Mouse (Mus musculus): ENCODE data around the gene Gsg1.

The Gsg1 gene

GRCm38 (mm10) chr6:135261124-135261523 lies 7.0 kb upstream of the Gsg1 start:
- no peak for DNase-seq (ENCODE audit: low spot score in 2 of 2)

GRCm38 (mm10) chr6:135260435-135260834 lies 6.3 kb upstream of the Gsg1 start:
- no peak for DNase-seq (ENCODE audit: low spot score in 2 of 2)

GRCm38 (mm10) chr6:135252728-135253077 lies 1.4 kb downstream of the Gsg1 start:
- DNase-seq (ENCODE audit: low spot score in 2 of 2), result peak; percentile 87 to 88

GRCm38 (mm10) chr6:135251849-135252727 lies 2.1 kb downstream of the Gsg1 start:
- peak in 1 of 2 experiments; percentile 11 for DNase-seq (ENCODE audit: low spot score in 2 of 2)

- no peak for DNase-seq (ENCODE audit: low spot score in 2 of 2)
These were observed 3.0 kb downstream of the Gsg1 start for GRCm38 (mm10) chr6:135250926-135251699.

GRCm38 (mm10) chr6:135249846-135250531 lies 4.2 kb downstream of the Gsg1 start:
- peak; percentile 74 to 81 for DNase-seq (ENCODE audit: low spot score in 2 of 2)

GRCm38 (mm10) chr6:135247861-135248260 lies 6.3 kb downstream of the Gsg1 start:
- no peak for DNase-seq (ENCODE audit: low spot score in 2 of 2)

- DNase-seq (ENCODE audit: low spot score in 2 of 2), result no peak
These were observed 8.6 kb downstream of the Gsg1 start for GRCm38 (mm10) chr6:135245586-135245985.

GRCm38 (mm10) chr6:135240361-135240760 lies 13.8 kb downstream of the Gsg1 start:
- DNase-seq (ENCODE audit: low spot score in 2 of 2), result no peak

GRCm38 (mm10) chr6:135238211-135238610 lies 15.9 kb downstream of the Gsg1 start:
- no peak for DNase-seq (ENCODE audit: low spot score in 2 of 2)

- DNase-seq (ENCODE audit: low spot score in 2 of 2), result no peak
These were observed 16.8 kb downstream of the Gsg1 start for GRCm38 (mm10) chr6:135237326-135237725.

- no peak for DNase-seq (ENCODE audit: low spot score in 2 of 2)
These were observed 17.6 kb downstream of the Gsg1 start for GRCm38 (mm10) chr6:135236576-135236975.

- no peak for DNase-seq (ENCODE audit: low spot score in 2 of 2)
These were observed 18.4 kb downstream of the Gsg1 start for GRCm38 (mm10) chr6:135235742-135236141.

- no peak for DNase-seq (ENCODE audit: low spot score in 2 of 2)
These were observed 21.5 kb downstream of the Gsg1 start for GRCm38 (mm10) chr6:135232443-135233182.

GRCm38 (mm10) chr6:135230586-135230985 lies 23.6 kb downstream of the Gsg1 start:
- no peak for DNase-seq (ENCODE audit: low spot score in 2 of 2)

- peak in 1 of 2 experiments; percentile 25 for DNase-seq (ENCODE audit: low spot score in 2 of 2)
These were observed 25.6 kb downstream of the Gsg1 start for GRCm38 (mm10) chr6:135228465-135228941.

- no peak for DNase-seq (ENCODE audit: low spot score in 2 of 2)
These were observed 30.2 kb downstream of the Gsg1 start for GRCm38 (mm10) chr6:135223786-135224416.

GRCm38 (mm10) chr6:135219916-135220315 lies 34.2 kb downstream of the Gsg1 start:
- DNase-seq (ENCODE audit: low spot score in 2 of 2), result no peak

- DNase-seq (ENCODE audit: low spot score in 2 of 2), result no peak
These were observed 35.8 kb downstream of the Gsg1 start for GRCm38 (mm10) chr6:135218330-135218729.

GRCm38 (mm10) chr6:135212666-135213065 lies 41.5 kb downstream of the Gsg1 start:
- DNase-seq (ENCODE audit: low spot score in 2 of 2), result no peak

- no peak for DNase-seq (ENCODE audit: low spot score in 2 of 2)
These were observed 43.0 kb downstream of the Gsg1 start for GRCm38 (mm10) chr6:135211169-135211568.

Measured in heart, adult 9 months (tissue).